Mouse (Mus musculus): ENCODE measurements around the gene Dnm2. TPM values are rescaled to one million over a fixed set of nuclear protein-coding genes. Genes with fewer than 3 reads are reported as not detected.
A peak's percentile ranks its signal among the peaks of the same experiment; 100 is the strongest.
"Not testable (repeated sequence)": the region's sequence is repeated elsewhere in the genome, so short reads cannot be mapped to it uniquely, and the experiment has no call there.

The Dnm2 gene
- polyA plus RNA-seq, 1 experiment from 2014 or later: 51.8 TPM

GRCm38 (mm10) chr9:21527100-21527801, 102.5 kb downstream of the Dnm2 start:
- ATAC-seq (ENCODE audit: low read depth): no peak
- H3K27me3 ChIP-seq: no peaks in the 10 kb centered on the region
- no peaks in the 10 kb centered on the region for H3K36me3 ChIP-seq
- 0 out of 2 replicates have a peak overlapping the region, but pooled peaks have one; percentile 12 for H3K4me2 ChIP-seq
- H3K27ac ChIP-seq: no peak overlapping the region
- no peak overlapping the region for H3K9ac ChIP-seq
- peaks cover 18% of the 10 kb centered on the region for H3K4me1 ChIP-seq (replicated peaks)
- no peak for DNase-seq
- no peak overlapping the region for H3K4me3 ChIP-seq (replicated peaks)
- no peaks in the 10 kb centered on the region for H3K9me3 ChIP-seq (replicated peaks)
- 65% methylated on average over 2 of the region's 2 CpGs for WGBS (ENCODE audit: insufficient replicate concordance)

GRCm38 (mm10) chr9:21527917-21528324, 103.2 kb downstream of the Dnm2 start:
- Histone ChIP-seq H3K36me3 (no peaks in the 10 kb centered on the region), H3K4me3 (replicated peaks) (no peak overlapping the region), H3K4me2 (0 out of 2 replicates have a peak overlapping the region, but pooled peaks have one; percentile 12), H3K27me3 (no peaks in the 10 kb centered on the region), H3K27ac (no peak overlapping the region), H3K4me1 (replicated peaks) (peaks cover 18% of the 10 kb centered on the region), H3K9ac (no peak overlapping the region), H3K9me3 (replicated peaks) (no peaks in the 10 kb centered on the region)
- ATAC-seq (ENCODE audit: low read depth) (peak; percentile 26; the same call in 1 of the 2 replicates), DNase-seq (no peak)
- WGBS (ENCODE audit: insufficient replicate concordance): 26% methylated on average over 1 of the region's 1 CpGs

- DNase-seq: no peak
- H3K4me2 ChIP-seq: no peak overlapping the region
- WGBS (ENCODE audit: insufficient replicate concordance): 67% methylated on average over 14 of the region's 14 CpGs
- H3K4me3 ChIP-seq (replicated peaks): no peak overlapping the region
- no peaks in the 10 kb centered on the region for H3K27me3 ChIP-seq
- H3K9ac ChIP-seq: no peak overlapping the region
- no peak overlapping the region for H3K27ac ChIP-seq
- H3K36me3 ChIP-seq: no peaks in the 10 kb centered on the region
- no peak for ATAC-seq (ENCODE audit: low read depth)
- no peaks in the 10 kb centered on the region for H3K9me3 ChIP-seq (replicated peaks)
- peaks cover 25% of the 10 kb centered on the region for H3K4me1 ChIP-seq (replicated peaks)
Measured at GRCm38 (mm10) chr9:21536501-21536900, 111.8 kb downstream of the Dnm2 start.

GRCm38 (mm10) chr9:21537009-21537408, 112.3 kb downstream of the Dnm2 start:
- H3K4me1 ChIP-seq (replicated peaks): peaks cover 25% of the 10 kb centered on the region
- 74% methylated on average over 4 of the region's 4 CpGs for WGBS (ENCODE audit: insufficient replicate concordance)
- no peaks in the 10 kb centered on the region for H3K27me3 ChIP-seq
- H3K4me3 ChIP-seq (replicated peaks): no peak overlapping the region
- ATAC-seq (ENCODE audit: low read depth): no peak
- DNase-seq: no peak
- H3K27ac ChIP-seq: no peak overlapping the region
- no peaks in the 10 kb centered on the region for H3K9me3 ChIP-seq (replicated peaks)
- no peak overlapping the region for H3K9ac ChIP-seq
- H3K4me2 ChIP-seq: no peak overlapping the region
- H3K36me3 ChIP-seq: no peaks in the 10 kb centered on the region

- Histone ChIP-seq H3K27me3 (no peaks in the 10 kb centered on the region), H3K4me2 (no peak overlapping the region), H3K4me1 (replicated peaks) (peaks cover 32% of the 10 kb centered on the region), H3K27ac (no peak overlapping the region), H3K9ac (no peak overlapping the region), H3K4me3 (replicated peaks) (no peak overlapping the region), H3K36me3 (no peaks in the 10 kb centered on the region), H3K9me3 (replicated peaks) (no peaks in the 10 kb centered on the region)
- WGBS (ENCODE audit: insufficient replicate concordance): 49% methylated on average over 7 of the region's 7 CpGs
- DNase-seq (no peak), ATAC-seq (ENCODE audit: low read depth) (no peak)
Measured at GRCm38 (mm10) chr9:21539981-21540753, 115.5 kb downstream of the Dnm2 start.

GRCm38 (mm10) chr9:21542001-21542400, 117.3 kb downstream of the Dnm2 start:
- not testable (repeated sequence) for ATAC-seq (ENCODE audit: low read depth); H3K9ac ChIP-seq; H3K4me2 ChIP-seq; H3K27ac ChIP-seq; DNase-seq; H3K4me3 ChIP-seq (replicated peaks); H3K36me3 ChIP-seq; H3K27me3 ChIP-seq; H3K9me3 ChIP-seq (replicated peaks)
- WGBS (ENCODE audit: insufficient replicate concordance): 77% methylated on average over 2 of the region's 2 CpGs
- peaks cover 26% of the 10 kb centered on the region for H3K4me1 ChIP-seq (replicated peaks)

GRCm38 (mm10) chr9:21545351-21545915, 120.7 kb downstream of the Dnm2 start:
- Histone ChIP-seq H3K4me2 (peak overlapping the region; percentile 89), H3K27me3 (no peaks in the 10 kb centered on the region), H3K9ac (peak overlapping the region; percentile 76), H3K36me3 (peaks cover 11% of the 10 kb centered on the region), H3K9me3 (replicated peaks) (no peaks in the 10 kb centered on the region), H3K4me3 (replicated peaks) (peak overlapping the region; percentile 85), H3K4me1 (replicated peaks) (peaks cover 40% of the 10 kb centered on the region), H3K27ac (peak overlapping the region; percentile 88)
- peak; percentile 63 for ATAC-seq (ENCODE audit: low read depth)
- 17% methylated on average over 9 of the region's 9 CpGs for WGBS (ENCODE audit: insufficient replicate concordance)
- DNase-seq: no peak

- Histone ChIP-seq H3K9me3 (replicated peaks) (no peaks in the 10 kb centered on the region), H3K4me2 (peak overlapping the region; percentile 89)
- under 1% methylated on average over 67 of the region's 67 CpGs for WGBS (ENCODE audit: insufficient replicate concordance)
Measured at GRCm38 (mm10) chr9:21545916-21546788, 121.4 kb downstream of the Dnm2 start.

GRCm38 (mm10) chr9:21546789-21547074, 122.0 kb downstream of the Dnm2 start, which contains the start of gene Carm1:
TSS of gene Carm1 (plus strand) at chr9:21546894.
- Histone ChIP-seq H3K27ac (peak within 1 kb of the TSS; percentile 95), H3K27me3 (no peaks in the 10 kb centered on the region), H3K36me3 (peaks cover 22% of the 10 kb centered on the region), H3K9ac (peak within 1 kb of the TSS; percentile 98), H3K4me1 (replicated peaks) (peaks cover 49% of the 10 kb centered on the region), H3K9me3 (replicated peaks) (no peaks in the 10 kb centered on the region), H3K4me3 (replicated peaks) (peak within 1 kb of the TSS; percentile 85), H3K4me2 (peak within 1 kb of the TSS; percentile 89)
- ATAC-seq (ENCODE audit: low read depth): no peak
- WGBS (ENCODE audit: insufficient replicate concordance): 0% methylated on average over 26 of the region's 52 CpGs
- DNase-seq: no peak

More at GRCm38 (mm10) chr9:21545916-21546788, 121.4 kb downstream of the Dnm2 start:
- peak; percentile 87 for ATAC-seq (ENCODE audit: low read depth)
- Histone ChIP-seq H3K27me3 (no peaks in the 10 kb centered on the region), H3K9ac (peak overlapping the region; percentile 76), H3K27ac (peak overlapping the region; percentile 88), H3K4me1 (replicated peaks) (peaks cover 43% of the 10 kb centered on the region), H3K4me3 (replicated peaks) (peak overlapping the region; percentile 85), H3K36me3 (peaks cover 16% of the 10 kb centered on the region)
- peak; percentile 100 for DNase-seq

- DNase-seq: peak; percentile 59
- Histone ChIP-seq H3K4me1 (replicated peaks) (peaks cover 51% of the 10 kb centered on the region), H3K4me2 (peak overlapping the region; percentile 89), H3K36me3 (peaks cover 25% of the 10 kb centered on the region), H3K9ac (peak overlapping the region; percentile 98), H3K27me3 (no peaks in the 10 kb centered on the region), H3K9me3 (replicated peaks) (no peaks in the 10 kb centered on the region), H3K27ac (peak overlapping the region; percentile 95), H3K4me3 (replicated peaks) (peak overlapping the region; percentile 85)
- ATAC-seq (ENCODE audit: low read depth): peak; percentile 25
- WGBS (ENCODE audit: insufficient replicate concordance): under 1% methylated on average over 58 of the region's 66 CpGs
Measured at GRCm38 (mm10) chr9:21547075-21547941, 122.6 kb downstream of the Dnm2 start.

Measured in liver, embryonic 13.5 days (tissue).